Mouse (Mus musculus) CH12.LX (cell line): ENCODE data around the gene Evi2a. TPM values are rescaled to one million over a fixed set of nuclear protein-coding genes. Genes with fewer than 3 reads are reported as not detected.

Source experiments
- DNase-seq: peaks from one replicate; pipeline ENCODE4 v3.0.0-alpha.2; 2013; ENCODE audit errors: extremely low read depth
- H3K27ac ChIP-seq: 2 replicates; pipeline ENCODE4 v1.5.1; 2012; ENCODE audit warnings: low read depth, mild to moderate bottlenecking, control low read depth, moderate library complexity; ENCODE audit not compliant: insufficient read depth
- H3K27me3 ChIP-seq: replicated peaks from 2 replicates; pipeline ENCODE3; 2012; ENCODE audit warnings: inconsistent platforms
- H3K36me3 ChIP-seq, 2 experiments: replicated peaks in 1 of 2; 2 replicates each; pipeline versions ENCODE3 to v1.6.1; 2012; ENCODE audit warnings: inconsistent platforms in 1 of 2, low read length in 1 of 2, mild to moderate bottlenecking in 1 of 2, mixed read lengths in 1 of 2, moderate library complexity in 1 of 2; ENCODE audit not compliant: control insufficient read depth in 1 of 2, insufficient read depth in 1 of 2
- H3K4me1 ChIP-seq, 2 experiments: 2 replicates each; pipeline ENCODE4 v1.6.1; 2012; ENCODE audit warnings: inconsistent platforms in 1 of 2, moderate library complexity in 1 of 2; ENCODE audit not compliant: insufficient read depth in 2 of 2, control insufficient read depth in 1 of 2
- H3K4me2 ChIP-seq: 2 replicates; pipeline ENCODE4 v1.6.1; 2012; ENCODE audit warnings: low read depth, mild to moderate bottlenecking, control low read depth; ENCODE audit not compliant: poor library complexity, insufficient read depth, severe bottlenecking
- H3K4me3 ChIP-seq, 3 experiments: fragments of 150-350 bp in 1 of 3; sonication (generic) in 1 of 3; replicated peaks in 1 of 3; 2 replicates each; pipeline versions ENCODE3 to v1.5.1; 2011 to 2012; ENCODE audit warnings: low read depth in 2 of 3, low read length in 2 of 3, mild to moderate bottlenecking in 2 of 3, moderate library complexity in 2 of 3, control low read depth in 1 of 3, improper control_type of control experiment in 1 of 3, inconsistent platforms in 1 of 3, mixed read lengths in 1 of 3; ENCODE audit not compliant: poor library complexity in 1 of 3
- H3K79me2 ChIP-seq: replicated peaks from 2 replicates; pipeline ENCODE4 v1.6.1; 2012; ENCODE audit warnings: mild to moderate bottlenecking, moderate library complexity; ENCODE audit not compliant: control insufficient read depth, poor library complexity, insufficient read depth, severe bottlenecking; ENCODE audit errors: extremely low read depth
- H3K9ac ChIP-seq: 2 replicates; pipeline ENCODE4 v1.6.1; 2012; ENCODE audit warnings: low read depth, mild to moderate bottlenecking, control low read depth, moderate library complexity; ENCODE audit not compliant: insufficient read depth
- H3K9me3 ChIP-seq: replicated peaks from 2 replicates; pipeline ENCODE3; 2012; ENCODE audit warnings: low read length, inconsistent platforms, mixed read lengths
- BHLHE40 ChIP-seq: IDR thresholded peaks from 2 replicates; pipeline ENCODE4 v1.6.1; 2011; ENCODE audit warnings: mild to moderate bottlenecking, low read depth, low read length, improper control_type of control experiment
- CHD1 ChIP-seq: IDR thresholded peaks from 2 replicates; pipeline ENCODE4 v1.6.1; 2012; ENCODE audit warnings: low read depth, low read length, improper control_type of control experiment, inconsistent platforms
- CHD2 ChIP-seq: IDR thresholded peaks from 2 replicates; pipeline ENCODE4 v1.6.1; 2011; ENCODE audit warnings: low read length, improper control_type of control experiment
- CTCF ChIP-seq, 2 experiments: IDR thresholded peaks in 1 of 2; conservative IDR thresholded peaks in 1 of 2; 2 replicates each; pipeline ENCODE4 v1.5.1; 2011 to 2012; ENCODE audit warnings: low read depth in 2 of 2, low read length in 2 of 2, improper control_type of control experiment in 1 of 2, inconsistent platforms in 1 of 2, mild to moderate bottlenecking in 1 of 2, moderate library complexity in 1 of 2
- E2F4 ChIP-seq: IDR thresholded peaks from 2 replicates; pipeline ENCODE4 v1.6.1; 2011; ENCODE audit warnings: low read depth, low read length, improper control_type of control experiment; ENCODE audit not compliant: insufficient replicate concordance
- ELF1 ChIP-seq: IDR thresholded peaks from 2 replicates; pipeline ENCODE4 v1.6.1; 2014; ENCODE audit warnings: low read depth, mild to moderate bottlenecking, inconsistent platforms, low read length, improper control_type of control experiment
- EP300 ChIP-seq: IDR thresholded peaks from 2 replicates; pipeline ENCODE4 v1.6.1; 2011; ENCODE audit warnings: low read length, improper control_type of control experiment
- ETS1 ChIP-seq: conservative IDR thresholded peaks from 2 replicates; pipeline ENCODE4 v1.6.1; 2012; ENCODE audit warnings: low read depth, mild to moderate bottlenecking, inconsistent platforms, low read length, improper control_type of control experiment, moderate library complexity
- GABPA ChIP-seq: IDR thresholded peaks from 2 replicates; pipeline ENCODE4 v1.6.1; 2012; ENCODE audit warnings: low read depth, low read length, improper control_type of control experiment, inconsistent platforms; ENCODE audit not compliant: insufficient replicate concordance
- HCFC1 ChIP-seq: IDR thresholded peaks from 2 replicates; pipeline ENCODE4 v1.6.1; 2012; ENCODE audit warnings: low read depth, mild to moderate bottlenecking, inconsistent platforms, low read length, improper control_type of control experiment
- IRF4 ChIP-seq: IDR thresholded peaks from 2 replicates; pipeline ENCODE4 v1.6.1; 2014; ENCODE audit warnings: low read depth, mild to moderate bottlenecking, inconsistent platforms, low read length, improper control_type of control experiment
- JUN ChIP-seq: IDR thresholded peaks from 2 replicates; pipeline ENCODE4 v1.6.1; 2011; ENCODE audit warnings: low read depth, mild to moderate bottlenecking, low read length, improper control_type of control experiment, moderate library complexity; ENCODE audit not compliant: insufficient read depth
- JUND ChIP-seq: conservative IDR thresholded peaks from 2 replicates; pipeline ENCODE4 v1.6.1; 2011; ENCODE audit warnings: low read depth, low read length, improper control_type of control experiment
- KAT2A ChIP-seq: IDR thresholded peaks from 2 replicates; pipeline ENCODE4 v1.6.1; 2012; ENCODE audit warnings: low read length, improper control_type of control experiment, inconsistent platforms; ENCODE audit not compliant: insufficient replicate concordance
- MAFK ChIP-seq: IDR thresholded peaks from 2 replicates; pipeline ENCODE4 v1.6.1; 2011; ENCODE audit warnings: low read length, improper control_type of control experiment; ENCODE audit not compliant: insufficient replicate concordance
- MAX ChIP-seq: IDR thresholded peaks from 2 replicates; pipeline ENCODE4 v1.6.1; 2011; ENCODE audit warnings: low read length, improper control_type of control experiment
- MAZ ChIP-seq: IDR thresholded peaks from 2 replicates; pipeline ENCODE4 v1.6.1; 2012; ENCODE audit warnings: low read depth, mild to moderate bottlenecking, inconsistent platforms, low read length, improper control_type of control experiment, moderate library complexity
- MEF2A ChIP-seq: IDR thresholded peaks from 2 replicates; pipeline ENCODE4 v1.6.1; 2014; ENCODE audit warnings: low read depth, mild to moderate bottlenecking, inconsistent platforms, low read length, improper control_type of control experiment, borderline replicate concordance
- MXI1 ChIP-seq: IDR thresholded peaks from 2 replicates; pipeline ENCODE4 v1.6.1; 2011; ENCODE audit warnings: mild to moderate bottlenecking, low read depth, low read length, improper control_type of control experiment
- MYC ChIP-seq: IDR thresholded peaks from 2 replicates; pipeline ENCODE4 v1.6.1; 2011; ENCODE audit warnings: low read depth, mild to moderate bottlenecking, improper control_type of control experiment, low read length
- NELFE ChIP-seq: IDR thresholded peaks from 2 replicates; pipeline ENCODE4 v1.6.1; 2011; ENCODE audit warnings: low read depth, low read length, improper control_type of control experiment
- NRF1 ChIP-seq: IDR thresholded peaks from 2 replicates; pipeline ENCODE4 v1.6.1; 2014; ENCODE audit warnings: low read depth, mild to moderate bottlenecking, inconsistent platforms, low read length, improper control_type of control experiment, moderate library complexity
- PAX5 ChIP-seq: IDR thresholded peaks from 2 replicates; pipeline ENCODE4 v1.6.1; 2012; ENCODE audit warnings: low read length, inconsistent platforms, mixed read lengths
- POLR2A ChIP-seq: IDR thresholded peaks from 2 replicates; pipeline ENCODE4 v1.6.1; 2011; ENCODE audit warnings: low read depth, mild to moderate bottlenecking, improper control_type of control experiment, low read length
- POLR2AphosphoS2 ChIP-seq: IDR thresholded peaks from 2 replicates; pipeline ENCODE4 v1.6.1; 2011; ENCODE audit warnings: low read depth, low read length, improper control_type of control experiment
- RAD21 ChIP-seq: IDR thresholded peaks from 2 replicates; pipeline ENCODE4 v1.6.1; 2011; ENCODE audit warnings: low read depth, mild to moderate bottlenecking, low read length, improper control_type of control experiment, moderate library complexity
- RCOR1 ChIP-seq: conservative IDR thresholded peaks from 2 replicates; pipeline ENCODE4 v1.6.1; 2012; ENCODE audit warnings: low read depth, mild to moderate bottlenecking, inconsistent platforms, low read length, improper control_type of control experiment
- SIN3A ChIP-seq: IDR thresholded peaks from 2 replicates; pipeline ENCODE4 v1.6.1; 2012; ENCODE audit warnings: low read length, improper control_type of control experiment, inconsistent platforms
- SMC3 ChIP-seq: IDR thresholded peaks from 2 replicates; pipeline ENCODE4 v1.6.1; 2011; ENCODE audit warnings: low read depth, low read length, improper control_type of control experiment
- TBP ChIP-seq: conservative IDR thresholded peaks from 2 replicates; pipeline ENCODE4 v1.6.1; 2011; ENCODE audit warnings: low read depth, low read length, improper control_type of control experiment
- TCF12 ChIP-seq: IDR thresholded peaks from 2 replicates; pipeline ENCODE4 v1.6.1; 2014; ENCODE audit warnings: low read depth, mild to moderate bottlenecking, inconsistent platforms, low read length, improper control_type of control experiment
- UBTF ChIP-seq: IDR thresholded peaks from 2 replicates; pipeline ENCODE4 v1.6.1; 2012; ENCODE audit warnings: low read depth, mild to moderate bottlenecking, inconsistent platforms, low read length, improper control_type of control experiment, moderate library complexity
- USF1 ChIP-seq: IDR thresholded peaks from 2 replicates; pipeline ENCODE4 v1.6.1; 2014; ENCODE audit warnings: low read depth, mild to moderate bottlenecking, inconsistent platforms, low read length, improper control_type of control experiment
- USF2 ChIP-seq: conservative IDR thresholded peaks from 2 replicates; pipeline ENCODE4 v1.6.1; 2011; ENCODE audit warnings: low read depth, low read length, improper control_type of control experiment
- ZC3H11A ChIP-seq: IDR thresholded peaks from 2 replicates; pipeline ENCODE4 v1.6.1; 2012; ENCODE audit warnings: low read depth, mild to moderate bottlenecking, inconsistent platforms, low read length, improper control_type of control experiment
- ZKSCAN1 ChIP-seq: IDR thresholded peaks from 2 replicates; pipeline ENCODE4 v1.6.1; 2012; ENCODE audit warnings: low read depth, inconsistent platforms, low read length, improper control_type of control experiment, borderline replicate concordance
- ZMIZ1 ChIP-seq: IDR thresholded peaks from 2 replicates; pipeline ENCODE4 v1.6.1; 2012; ENCODE audit warnings: low read depth, mild to moderate bottlenecking, inconsistent platforms, low read length, improper control_type of control experiment
- ZNF384 ChIP-seq: IDR thresholded peaks from 2 replicates; pipeline ENCODE4 v1.6.1; 2012; ENCODE audit warnings: low read depth, low read length, improper control_type of control experiment, inconsistent platforms
- dilution Hi-C: fragments of 300-500 bp; cut with MboI; formaldehyde crosslinking; loops from 2 replicates; pipeline ENCODE4 v1.14.3; 2020; ENCODE audit warnings: low sequenced_read_pairs; ENCODE audit not compliant: extremely low pct_unique_long_range_greater_than_20kb, extremely low pct_ligation_motif_present
- in situ Hi-C: fragments of 300-500 bp; cut with MboI; formaldehyde crosslinking; loops from 3 replicates; pipeline ENCODE4 v1.14.3; 2019; ENCODE audit warnings: low sequenced_read_pairs, low pct_ligation_motif_present, low pct_unique_long_range_greater_than_20kb, mixed read lengths
- polyA plus RNA-seq: library from polyadenylated mRNA; unstranded; fragments of >175 nt; gene quantifications from 2 replicates; pipeline ENCODE4 v1.2.1, GENCODE M21; 2012; ENCODE audit warnings: low read depth; ENCODE audit not compliant: insufficient read length
- total RNA-seq, 2 experiments: library from RNA; depleted of rRNA; stranded (reverse); fragments of 300-350 nt in 1 of 2; fragments of >200 nt in 1 of 2; gene quantifications; 2 replicates each; pipeline ENCODE4 v1.2.3; 2012 to 2014

Gene Evi2a
- total and polyA plus RNA-seq, 3 experiments = 137 to 165 (median 140) TPM

GRCm38 (mm10) chr11:79483876-79484528 lies 46.4 kb downstream of the Evi2a start:
- peak; percentile 82 for DNase-seq
- Histone ChIP-seq H3K4me1 (peaks cover 11 to 43% of the 10 kb centered on the region in 2 experiments), H3K9me3 (no peaks in the 10 kb centered on the region), H3K9ac (peak overlapping the region; percentile 68), H3K4me3 (no peak overlapping the region), H3K36me3 (peaks cover 0 to 22% of the 10 kb centered on the region in 2 experiments), H3K79me2 (no peaks in the 10 kb centered on the region), H3K27me3 (no peaks in the 10 kb centered on the region), H3K27ac (peak overlapping the region; percentile 48), H3K4me2 (peak overlapping the region; percentile 48)
- dilution Hi-C loops = no loop called here
- TF ChIP-seq MXI1 (peak; percentile 77; the same call in 1 of the 2 replicates), ZMIZ1 (peak; percentile 83), ZKSCAN1 (no peak), JUN (0 out of 2 replicates have a peak, but pooled peaks have one; percentile 15), MEF2A (peak; percentile 89), UBTF (peak; percentile 44; the same call in 1 of the 2 replicates), MAFK (peak; percentile 29; the same call in 1 of the 2 replicates), ZNF384 (0 out of 2 replicates have a peak, but pooled peaks have one; percentile 38), JUND (peak; percentile 42), E2F4 (0 out of 2 replicates have a peak, but pooled peaks have one; percentile 75), RCOR1 (peak; percentile 85), BHLHE40 (peak; percentile 72), CHD2 (peak; percentile 58; the same call in 1 of the 2 replicates), SMC3 (peak; percentile 28), EP300 (peak; percentile 89), TBP (peak; percentile 86), NRF1 (peak; percentile 44; the same call in 1 of the 2 replicates), CTCF (conservative IDR thresholded peaks at IDR 0.05 in 1 of 2, IDR thresholded peaks at IDR 0.05 in 1 of 2; ENCODE audit: low read depth in 2 of 2, low read length in 2 of 2) (no peak), IRF4 (peak; percentile 87), KAT2A (no peak), NELFE (peak; percentile 66), SIN3A (peak; percentile 85; the same call in 1 of the 2 replicates), HCFC1 (peak; percentile 56), ELF1 (peak; percentile 84), RAD21 (peak; percentile 3), POLR2A (peak; percentile 73), MYC (peak; percentile 86), MAZ (no peak; the same call in 1 of the 2 replicates), POLR2AphosphoS2 (peak; percentile 78; the same call in 1 of the 2 replicates), ZC3H11A (no peak), MAX (peak; percentile 93), USF2 (no peak), GABPA (no peak), ETS1 (peak; percentile 60; the same call in 1 of the 2 replicates), TCF12 (peak; percentile 91), CHD1 (peak; percentile 100), USF1 (no peak), PAX5 (no peak)
- in situ Hi-C loops = no loop called here
